Mouse (Mus musculus): ENCODE data around the gene Ift22. TPM values are rescaled to one million over a fixed set of nuclear protein-coding genes. Genes with fewer than 3 reads are reported as not detected.
"Not testable (repeated sequence)": the region's sequence is repeated elsewhere in the genome, so short reads cannot be mapped to it uniquely, and the experiment has no call there.

The Ift22 gene
- total and polyA plus RNA-seq, 3 experiments: 6.1 to 10.5 (median 6.5) TPM

GRCm38 (mm10) chr5:136940845-136941560, 33.1 kb downstream of the Ift22 start:
- ATAC-seq (ENCODE audit: extremely low read depth, insufficient number of reproducible peaks, low FRiP score, poor library complexity, severe bottlenecking): no peak
- TF ChIP-seq POLR2AphosphoS5 (IDR thresholded peaks at IDR 0.05; ENCODE audit: insufficient replicate concordance, low read depth, low read length): no peak
- no peak for TF ChIP-seq GATA2 (IDR thresholded peaks at IDR 0.05; ENCODE audit: borderline replicate concordance, low read depth, low read length)
- no peak for TF ChIP-seq GATA1 (IDR thresholded peaks at IDR 0.05; ENCODE audit: borderline replicate concordance, low read length)
- no peak for TF ChIP-seq CTCF (IDR thresholded peaks at IDR 0.05; ENCODE audit: low read depth, low read length)
- TF ChIP-seq TAL1 (conservative IDR thresholded peaks at IDR 0.05; ENCODE audit: low read depth, low read length): no peak
- no peaks in the 10 kb centered on the region for H3K4me1 ChIP-seq (ENCODE audit: insufficient read depth, low read depth, low read length)
- peaks cover 3% of the 10 kb centered on the region for H3K9me3 ChIP-seq (replicated peaks)
- peaks cover 32% of the 10 kb centered on the region for H3K36me3 ChIP-seq (replicated peaks)
- no peak for DNase-seq (ENCODE audit: low spot score)
- no peak overlapping the region for H3K4me3 ChIP-seq (ENCODE audit: low read depth, low read length)
- H3K27me3 ChIP-seq (ENCODE audit: insufficient read depth, low read length): no peaks in the 10 kb centered on the region

- peaks cover 3% of the 10 kb centered on the region for H3K9me3 ChIP-seq (replicated peaks)
- peaks cover 18% of the 10 kb centered on the region for H3K36me3 ChIP-seq (replicated peaks)
- no peak for TF ChIP-seq POLR2AphosphoS5 (IDR thresholded peaks at IDR 0.05; ENCODE audit: insufficient replicate concordance, low read depth, low read length)
- no peak for TF ChIP-seq GATA2 (IDR thresholded peaks at IDR 0.05; ENCODE audit: borderline replicate concordance, low read depth, low read length)
- no peak for TF ChIP-seq GATA1 (IDR thresholded peaks at IDR 0.05; ENCODE audit: borderline replicate concordance, low read length)
- no peak for TF ChIP-seq TAL1 (conservative IDR thresholded peaks at IDR 0.05; ENCODE audit: low read depth, low read length)
- TF ChIP-seq CTCF (IDR thresholded peaks at IDR 0.05; ENCODE audit: low read depth, low read length): no peak
- H3K4me3 ChIP-seq (ENCODE audit: low read depth, low read length): no peak overlapping the region
- ATAC-seq (ENCODE audit: extremely low read depth, insufficient number of reproducible peaks, low FRiP score, poor library complexity, severe bottlenecking) (no peak), DNase-seq (ENCODE audit: low spot score) (no peak)
- H3K4me1 ChIP-seq (ENCODE audit: insufficient read depth, low read depth, low read length): no peaks in the 10 kb centered on the region
- no peaks in the 10 kb centered on the region for H3K27me3 ChIP-seq (ENCODE audit: insufficient read depth, low read length)
Observed at GRCm38 (mm10) chr5:136942781-136943180, 34.8 kb downstream of the Ift22 start.

- peaks cover 3% of the 10 kb centered on the region for H3K9me3 ChIP-seq (replicated peaks)
- no peak for DNase-seq (ENCODE audit: low spot score)
- H3K36me3 ChIP-seq (replicated peaks): peaks cover 15% of the 10 kb centered on the region
- no peaks in the 10 kb centered on the region for H3K4me1 ChIP-seq (ENCODE audit: insufficient read depth, low read depth, low read length)
- H3K27me3 ChIP-seq (ENCODE audit: insufficient read depth, low read length): no peaks in the 10 kb centered on the region
- H3K4me3 ChIP-seq (ENCODE audit: low read depth, low read length): no peak overlapping the region
- no peak for ATAC-seq (ENCODE audit: extremely low read depth, insufficient number of reproducible peaks, low FRiP score, poor library complexity, severe bottlenecking)
- no peak for TF ChIP-seq GATA2 (IDR thresholded peaks at IDR 0.05; ENCODE audit: borderline replicate concordance, low read depth, low read length)
- no peak for TF ChIP-seq POLR2AphosphoS5 (IDR thresholded peaks at IDR 0.05; ENCODE audit: insufficient replicate concordance, low read depth, low read length)
- no peak for TF ChIP-seq CTCF (IDR thresholded peaks at IDR 0.05; ENCODE audit: low read depth, low read length)
- TF ChIP-seq TAL1 (conservative IDR thresholded peaks at IDR 0.05; ENCODE audit: low read depth, low read length): no peak
- no peak for TF ChIP-seq GATA1 (IDR thresholded peaks at IDR 0.05; ENCODE audit: borderline replicate concordance, low read length)
Observed at GRCm38 (mm10) chr5:136943382-136943781, 35.4 kb downstream of the Ift22 start.

GRCm38 (mm10) chr5:136945084-136945483, 37.1 kb downstream of the Ift22 start:
- H3K9me3 ChIP-seq (replicated peaks): no peaks in the 10 kb centered on the region
- no peaks in the 10 kb centered on the region for H3K4me1 ChIP-seq (ENCODE audit: insufficient read depth, low read depth, low read length)
- no peaks in the 10 kb centered on the region for H3K27me3 ChIP-seq (ENCODE audit: insufficient read depth, low read length)
- H3K36me3 ChIP-seq (replicated peaks): peaks cover 8% of the 10 kb centered on the region
- DNase-seq (ENCODE audit: low spot score) (no peak), ATAC-seq (ENCODE audit: extremely low read depth, insufficient number of reproducible peaks, low FRiP score, poor library complexity, severe bottlenecking) (no peak)
- no peak for TF ChIP-seq GATA1 (IDR thresholded peaks at IDR 0.05; ENCODE audit: borderline replicate concordance, low read length)
- TF ChIP-seq CTCF (IDR thresholded peaks at IDR 0.05; ENCODE audit: low read depth, low read length): no peak
- no peak for TF ChIP-seq TAL1 (conservative IDR thresholded peaks at IDR 0.05; ENCODE audit: low read depth, low read length)
- H3K4me3 ChIP-seq (ENCODE audit: low read depth, low read length): no peak overlapping the region

- peaks cover 9% of the 10 kb centered on the region for H3K4me1 ChIP-seq (ENCODE audit: insufficient read depth, low read depth, low read length)
- H3K4me3 ChIP-seq (ENCODE audit: low read depth, low read length): no peak overlapping the region
- no peak for ATAC-seq (ENCODE audit: extremely low read depth, insufficient number of reproducible peaks, low FRiP score, poor library complexity, severe bottlenecking)
- DNase-seq (ENCODE audit: low spot score): no peak
- no peaks in the 10 kb centered on the region for H3K27me3 ChIP-seq (ENCODE audit: insufficient read depth, low read length)
- H3K36me3 ChIP-seq (replicated peaks): no peaks in the 10 kb centered on the region
- no peaks in the 10 kb centered on the region for H3K9me3 ChIP-seq (replicated peaks)
- TF ChIP-seq GATA1 (IDR thresholded peaks at IDR 0.05; ENCODE audit: borderline replicate concordance, low read length) (no peak), GATA2 (IDR thresholded peaks at IDR 0.05; ENCODE audit: borderline replicate concordance, low read depth, low read length) (no peak), TAL1 (conservative IDR thresholded peaks at IDR 0.05; ENCODE audit: low read depth, low read length) (no peak), CTCF (IDR thresholded peaks at IDR 0.05; ENCODE audit: low read depth, low read length) (no peak), POLR2AphosphoS5 (IDR thresholded peaks at IDR 0.05; ENCODE audit: insufficient replicate concordance, low read depth, low read length) (no peak)
Observed at GRCm38 (mm10) chr5:136947874-136948273, 39.9 kb downstream of the Ift22 start.

GRCm38 (mm10) chr5:136949551-136950336, 41.8 kb downstream of the Ift22 start:
- peaks cover 17% of the 10 kb centered on the region for H3K4me1 ChIP-seq (ENCODE audit: insufficient read depth, low read depth, low read length)
- H3K27me3 ChIP-seq (ENCODE audit: insufficient read depth, low read length); H3K4me3 ChIP-seq (ENCODE audit: low read depth, low read length); H3K9me3 ChIP-seq (replicated peaks); DNase-seq (ENCODE audit: low spot score); ATAC-seq (ENCODE audit: extremely low read depth, insufficient number of reproducible peaks, low FRiP score, poor library complexity, severe bottlenecking); H3K36me3 ChIP-seq (replicated peaks): not testable (repeated sequence)

Data from G1E (cell line).